ENCODE assay signal across 8 mouse cellular contexts in the genomic region with DNA sequence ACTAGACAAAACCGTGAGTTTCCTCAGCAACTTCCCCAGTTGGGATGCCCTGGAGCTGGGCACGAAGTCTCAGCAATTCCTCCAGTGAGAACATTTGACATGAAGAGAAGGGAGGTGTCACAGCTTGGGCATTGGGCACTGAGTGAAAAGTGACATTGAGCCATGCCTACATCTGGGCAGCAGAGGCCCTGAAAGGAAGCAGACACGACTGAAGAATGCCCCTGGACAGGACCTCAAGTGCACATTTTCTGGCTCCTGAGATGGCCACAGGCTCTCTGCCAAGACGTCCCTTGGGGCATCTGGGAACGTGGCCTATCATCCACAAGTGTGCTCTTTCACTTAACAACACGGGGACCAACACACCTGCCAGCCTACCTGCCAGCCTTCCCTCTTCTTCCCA. TPM values are rescaled to one million over a fixed set of nuclear protein-coding genes. Genes with fewer than 3 reads are reported as not detected.
DNase-seq lines count a peak whose midpoint lies in the region; ATAC-seq and TF ChIP-seq lines count a peak whose summit lies in the region.

No protein-coding gene starts in this region.

- no peak for TF ChIP-seq CTCF in ES-Bruce4 (IDR thresholded peaks at IDR 0.05; ENCODE audit: low read depth, low read length)

- H3K4me1 ChIP-seq in ES-Bruce4 (ENCODE audit: control insufficient read depth, insufficient read depth, low read length): peaks cover 3% of the 10 kb centered on the region
- peaks cover 28% of the 10 kb centered on the region for H3K4me1 ChIP-seq in heart, embryonic 15.5 days (replicated peaks)
- peaks cover 41% of the 10 kb centered on the region for H3K4me1 ChIP-seq in liver, embryonic 13.5 days (replicated peaks)
- peaks cover 17% of the 10 kb centered on the region for H3K4me1 ChIP-seq in stomach, embryonic 14.5 days (ENCODE audit: control insufficient read depth, insufficient read depth, low read length)

- H3K27me3 ChIP-seq in ES-Bruce4 (ENCODE audit: control insufficient read depth, insufficient read depth, low read length, poor library complexity, severe bottlenecking): no peaks in the 10 kb centered on the region
- peaks cover 7% of the 10 kb centered on the region; the same call in 1 of the 2 replicates for H3K27me3 ChIP-seq in heart, embryonic 15.5 days
- H3K27me3 ChIP-seq in liver, embryonic 13.5 days: peaks cover 11% of the 10 kb centered on the region; the same call in 1 of the 2 replicates
- H3K27me3 ChIP-seq in stomach, embryonic 14.5 days (ENCODE audit: control insufficient read depth, insufficient read depth, low read length): no peaks in the 10 kb centered on the region

- peak overlapping the region; percentile 48 for H3K4me3 ChIP-seq in ES-Bruce4 (ENCODE audit: low read depth, low read length)
- peak overlapping the region; percentile 97 for H3K4me3 ChIP-seq in heart, embryonic 15.5 days
- H3K4me3 ChIP-seq in liver, embryonic 13.5 days (replicated peaks): peak overlapping the region; percentile 98
- peak overlapping the region; percentile 90 for H3K4me3 ChIP-seq in stomach, embryonic 14.5 days (ENCODE audit: low read depth, low read length)

- TF ChIP-seq POLR2A in ES-Bruce4 (IDR thresholded peaks at IDR 0.05; ENCODE audit: insufficient read depth, low read length): no peak

- WGBS in heart, embryonic 15.5 days: 28% methylated on average over 6 of the region's 6 CpGs
- WGBS in liver, embryonic 13.5 days (ENCODE audit: insufficient replicate concordance): 43% methylated on average over 6 of the region's 6 CpGs
- 51% methylated on average over 6 of the region's 6 CpGs for WGBS in stomach, embryonic 14.5 days

- peak; percentile 48 for DNase-seq in cerebellum, adult 11 months
- DNase-seq in cerebellum, postnatal 4 days (ENCODE audit: low spot score in 2 of 2): no peak
- DNase-seq in liver, embryonic 13.5 days: no peak
- DNase-seq in ovary, postnatal 36 days (ENCODE audit: low spot score): no peak
- no peak for DNase-seq in frontal cortex, adult 2 months (ENCODE audit: extremely low spot score in 1 of 2, low spot score in 1 of 2)

- H3K9ac ChIP-seq in ES-Bruce4 (ENCODE audit: low read depth, poor library complexity, severe bottlenecking): peak overlapping the region; percentile 30; the same call in 1 of the 2 replicates
- H3K9ac ChIP-seq in heart, embryonic 15.5 days: no peak overlapping the region
- H3K9ac ChIP-seq in liver, embryonic 13.5 days: peak overlapping the region; percentile 55; the same call in 1 of the 2 replicates
- no peak overlapping the region for H3K9ac ChIP-seq in stomach, embryonic 14.5 days (replicated peaks; ENCODE audit: low read depth, low read length)

- no peaks in the 10 kb centered on the region; the same call in 1 of the 2 replicates for H3K36me3 ChIP-seq in ES-Bruce4 (ENCODE audit: control insufficient read depth, insufficient read depth, low read length, poor library complexity, severe bottlenecking)
- H3K36me3 ChIP-seq in heart, embryonic 15.5 days: no peaks in the 10 kb centered on the region
- no peaks in the 10 kb centered on the region for H3K36me3 ChIP-seq in liver, embryonic 13.5 days
- H3K36me3 ChIP-seq in stomach, embryonic 14.5 days (ENCODE audit: control insufficient read depth, insufficient read depth, low read length): no peaks in the 10 kb centered on the region

- H3K27ac ChIP-seq in ES-Bruce4 (ENCODE audit: insufficient read depth, low read length): peak overlapping the region; percentile 44
- peak overlapping the region; percentile 85 for H3K27ac ChIP-seq in heart, embryonic 15.5 days
- peak overlapping the region; percentile 13; the same call in 1 of the 2 replicates for H3K27ac ChIP-seq in liver, embryonic 13.5 days
- H3K27ac ChIP-seq in stomach, embryonic 14.5 days (ENCODE audit: low read length): no peak overlapping the region

- no peak for ATAC-seq in heart, embryonic 15.5 days (replicated peaks; ENCODE audit: insufficient number of reproducible peaks, insufficient read depth, low FRiP score, low read depth)
- no peak for ATAC-seq in liver, embryonic 13.5 days (ENCODE audit: low read depth)
- ATAC-seq in stomach, embryonic 14.5 days (ENCODE audit: insufficient number of reproducible peaks, insufficient read depth, low FRiP score, low read depth): no peak

- H3K4me2 ChIP-seq in heart, embryonic 15.5 days: peak overlapping the region; percentile 93
- H3K4me2 ChIP-seq in liver, embryonic 13.5 days: peak overlapping the region; percentile 97
- peak overlapping the region; percentile 95 for H3K4me2 ChIP-seq in stomach, embryonic 14.5 days (replicated peaks; ENCODE audit: low read depth, low read length)

- TF ChIP-seq EP300 in ES-Bruce4 (IDR thresholded peaks at IDR 0.05; ENCODE audit: insufficient read depth, low read depth, low read length): no peak

- H3K9me3 ChIP-seq in ES-Bruce4 (replicated peaks; ENCODE audit: control insufficient read depth, insufficient read depth, low read length, poor library complexity, severe bottlenecking): no peaks in the 10 kb centered on the region
- H3K9me3 ChIP-seq in heart, embryonic 15.5 days (replicated peaks): no peaks in the 10 kb centered on the region
- H3K9me3 ChIP-seq in liver, embryonic 13.5 days (replicated peaks): no peaks in the 10 kb centered on the region
- no peaks in the 10 kb centered on the region for H3K9me3 ChIP-seq in stomach, embryonic 14.5 days (ENCODE audit: control insufficient read depth, low read depth, low read length)

RNA-seq across cellular contexts. Expression of a gene that starts 1.0 kb away (rescaled TPM):
- 51.7 and 65.7 TPM in 2 replicates for polyA plus RNA-seq in ES-Bruce4 (2011; ENCODE audit: insufficient read depth, insufficient read length, low read depth, missing spikeins)
- 6.6 and 11.6 TPM in 2 replicates for polyA plus RNA-seq in heart, embryonic 15.5 days (2015; fragmentation: Nextera tagmentation; extraction: Ambion mirVana)
- 3.3 and 3.7 TPM in 2 replicates for polyA plus RNA-seq in liver, embryonic 13.5 days (2015; fragmentation: Nextera tagmentation; extraction: Ambion mirVana)
- 8.6 and 9.8 TPM in 2 replicates for polyA plus RNA-seq in stomach, embryonic 14.5 days (2014; fragmentation: Nextera tagmentation; extraction: Ambion mirVana)
- 54.9 and 60.8 TPM in 2 replicates for polyA plus RNA-seq in frontal cortex, adult 2 months (2012; rRNA removed)

Comparison
In these comparisons a context has a peak if more than half of its experiments do, and no peak if none do; other contexts are left out.
1. H3K4me3 ChIP-seq: peak in every context shown above with its lines; median percentile 98 in liver, embryonic 13.5 days; 97 in heart, embryonic 15.5 days; 90 in stomach, embryonic 14.5 days; 48 in ES-Bruce4.
2. H3K9ac ChIP-seq: peak in ES-Bruce4 (single experiment) and liver, embryonic 13.5 days (single experiment); none in heart, embryonic 15.5 days (single experiment) and stomach, embryonic 14.5 days (single experiment).
3. Peak in every context shown above with its lines, with median percentiles within 50 percentile points of each other: H3K4me2 ChIP-seq.